Mouse (Mus musculus) limb, embryonic 10.5 days (tissue): ENCODE measurements around the gene Slc12a7. TPM values are rescaled to one million over a fixed set of nuclear protein-coding genes. Genes with fewer than 3 reads are reported as not detected.
"Not testable (repeated sequence)": the region's sequence is repeated elsewhere in the genome, so short reads cannot be mapped to it uniquely, and the experiment has no call there.

Experiments
- DNase-seq: peaks from one replicate; pipeline ENCODE4 v3.0.0-alpha.2; 2017; ENCODE audit warnings: low spot score
- H3K27ac ChIP-seq: fragments of 300-500 bp; sonication (generic); 2 replicates; pipeline ENCODE4 v1.5.1; 2016; ENCODE audit warnings: mild to moderate bottlenecking
- H3K27me3 ChIP-seq: fragments of 300-500 bp; sonication (generic); 2 replicates; pipeline ENCODE4 v1.6.1; 2016; ENCODE audit warnings: low read depth, mild to moderate bottlenecking; ENCODE audit not compliant: poor library complexity, severe bottlenecking
- H3K36me3 ChIP-seq: fragments of 300-500 bp; sonication (generic); 2 replicates; pipeline ENCODE4 v1.6.1; 2016; ENCODE audit warnings: mild to moderate bottlenecking, moderate library complexity
- H3K4me1 ChIP-seq: fragments of 300-500 bp; sonication (generic); 2 replicates; pipeline ENCODE4 v1.6.1; 2016
- H3K4me3 ChIP-seq: fragments of 300-500 bp; sonication (generic); 2 replicates; pipeline ENCODE4 v1.5.1; 2016; ENCODE audit warnings: mild to moderate bottlenecking, moderate library complexity
- H3K9me3 ChIP-seq: fragments of 300-500 bp; sonication (generic); replicated peaks from 2 replicates; pipeline ENCODE4 v1.6.1; 2016; ENCODE audit warnings: mild to moderate bottlenecking
- WGBS: fragments of 180-500 bp; shearing (Covaris S2); methylation state at CpG from one replicate; pipeline ENCODE4 v1.1.7; 2016; 5-methylcytosine and 5-hydroxymethylcytosine counted together
- polyA plus RNA-seq: library from polyadenylated mRNA; unstranded; fragments of >200 nt; fragmentation: Nextera tagmentation; extraction: Ambion mirVana; gene quantifications from 2 replicates; pipeline ENCODE4 v1.2.1, GENCODE M21; 2016

Gene Slc12a7
- polyA plus RNA-seq, 1 experiment from 2014 or later, result 59.6 TPM

DNA sequence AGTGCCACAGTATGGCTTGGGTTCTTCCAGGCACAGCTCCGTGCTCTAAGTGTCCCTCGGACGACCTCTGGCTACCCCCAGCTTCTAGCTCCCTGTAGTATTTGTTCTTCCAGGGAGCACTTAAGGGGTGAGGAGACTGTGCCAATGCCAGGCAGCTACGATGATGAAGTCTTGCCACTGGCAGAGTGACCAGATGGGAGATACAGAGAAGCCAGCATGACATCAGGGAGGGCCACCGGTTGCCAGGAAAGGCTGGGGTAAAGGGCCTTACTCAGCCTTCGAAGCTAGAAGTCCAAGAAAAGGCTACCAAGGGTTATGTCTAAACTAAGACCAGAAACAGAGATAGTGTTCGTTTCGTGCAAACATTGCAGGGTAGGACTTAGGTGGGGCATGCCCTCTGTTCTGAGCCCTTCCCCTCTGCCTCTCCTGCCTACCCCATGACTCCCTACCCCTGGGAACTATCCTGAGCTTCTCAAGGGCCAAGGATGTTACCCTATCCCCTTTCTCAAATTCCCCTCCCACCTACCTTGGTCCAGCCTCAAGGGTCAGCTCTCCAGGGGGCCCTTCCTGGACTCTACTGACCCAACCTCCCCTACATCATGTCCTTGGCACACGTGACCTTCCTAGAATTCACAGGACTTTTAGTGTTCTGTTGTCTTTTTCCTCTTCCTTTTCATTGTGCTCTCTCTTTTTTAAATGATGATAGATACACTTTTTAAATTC is 31.6 kb upstream of the Slc12a7 start:
- no peaks in the 10 kb centered on the region for H3K4me1 ChIP-seq
- H3K9me3 ChIP-seq, result no peaks in the 10 kb centered on the region
- DNase-seq, result no peak
- H3K27me3 ChIP-seq, result no peaks in the 10 kb centered on the region
- 87% methylated on average over 9 of the region's 9 CpGs for WGBS
- no peaks in the 10 kb centered on the region for H3K36me3 ChIP-seq
- no peak overlapping the region for H3K27ac ChIP-seq
- no peak overlapping the region for H3K4me3 ChIP-seq

GRCm38 (mm10) chr13:73702776-73703175 is 30.1 kb upstream of the Slc12a7 start:
- no peak for DNase-seq
- WGBS, result 85% methylated on average over 4 of the region's 4 CpGs

GRCm38 (mm10) chr13:73703486-73703885 is 29.4 kb upstream of the Slc12a7 start:
- not testable (repeated sequence) for H3K9me3 ChIP-seq, H3K36me3 ChIP-seq, H3K4me3 ChIP-seq, DNase-seq, H3K27me3 ChIP-seq, H3K4me1 ChIP-seq, H3K27ac ChIP-seq
- 79% methylated on average over 4 of the region's 4 CpGs for WGBS

More at GRCm38 (mm10) chr13:73702776-73703175, 30.1 kb upstream of the Slc12a7 start:
- Histone ChIP-seq H3K9me3 (no peaks in the 10 kb centered on the region), H3K4me1 (no peaks in the 10 kb centered on the region), H3K36me3 (no peaks in the 10 kb centered on the region), H3K27me3 (no peaks in the 10 kb centered on the region), H3K27ac (no peak overlapping the region), H3K4me3 (no peak overlapping the region)

- no peaks in the 10 kb centered on the region for H3K36me3 ChIP-seq
- DNase-seq, result no peak
- WGBS, result 94% methylated on average over 7 of the region's 7 CpGs
- no peak within 1 kb of the TSS for H3K4me3 ChIP-seq
- H3K27me3 ChIP-seq, result no peaks in the 10 kb centered on the region
- H3K4me1 ChIP-seq, result no peaks in the 10 kb centered on the region
- no peak within 1 kb of the TSS for H3K27ac ChIP-seq
- H3K9me3 ChIP-seq, result no peaks in the 10 kb centered on the region
Measured at GRCm38 (mm10) chr13:73704694-73705325, 28.1 kb upstream of the Slc12a7 start, which contains the start of gene Slc6a19. Gene Slc6a19, minus strand, starts transcription at chr13:73704865.

DNA sequence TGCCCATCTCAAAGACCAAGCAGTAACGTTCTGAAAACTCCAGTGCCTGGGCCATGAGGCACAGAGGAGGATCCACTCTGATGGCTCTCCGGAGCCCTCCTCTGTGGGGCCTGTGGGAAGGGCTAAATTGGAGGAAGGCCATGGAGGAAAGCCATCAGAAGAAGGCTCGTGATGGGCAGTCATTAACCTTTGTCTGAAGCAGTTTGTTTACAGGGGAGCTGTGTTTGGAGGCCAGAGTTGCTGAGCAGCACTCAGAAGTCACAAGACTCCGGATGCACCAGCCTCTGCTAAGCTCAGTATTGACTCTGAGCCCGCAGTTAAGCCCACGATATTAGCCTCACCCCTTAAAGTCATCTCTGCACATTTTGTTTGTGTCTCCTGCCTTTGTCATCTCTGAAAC is 23.4 kb upstream of the Slc12a7 start:
- no peak overlapping the region for H3K4me3 ChIP-seq

GRCm38 (mm10) chr13:73711221-73711620 is 21.7 kb upstream of the Slc12a7 start:
- Histone ChIP-seq H3K4me1 (peaks cover 4% of the 10 kb centered on the region; the same call in 1 of the 2 replicates), H3K9me3 (no peaks in the 10 kb centered on the region), H3K4me3 (no peak overlapping the region), H3K36me3 (no peaks in the 10 kb centered on the region), H3K27ac (no peak overlapping the region), H3K27me3 (no peaks in the 10 kb centered on the region)
- no peak for DNase-seq
- WGBS, result 90% methylated on average over 5 of the region's 5 CpGs

More for the DNA sequence above, 23.4 kb upstream of the Slc12a7 start:
- 69% methylated on average over 6 of the region's 6 CpGs for WGBS
- DNase-seq, result no peak
- H3K9me3 ChIP-seq, result no peaks in the 10 kb centered on the region
- H3K4me1 ChIP-seq, result peaks cover under 1% of the 10 kb centered on the region; the same call in 1 of the 2 replicates
- H3K27me3 ChIP-seq, result no peaks in the 10 kb centered on the region
- no peaks in the 10 kb centered on the region for H3K36me3 ChIP-seq
- no peak overlapping the region for H3K27ac ChIP-seq

GRCm38 (mm10) chr13:73711803-73712202 is 21.1 kb upstream of the Slc12a7 start:
- DNase-seq, result no peak
- no peak overlapping the region for H3K4me3 ChIP-seq
- WGBS, result 87% methylated on average over 5 of the region's 5 CpGs

DNA sequence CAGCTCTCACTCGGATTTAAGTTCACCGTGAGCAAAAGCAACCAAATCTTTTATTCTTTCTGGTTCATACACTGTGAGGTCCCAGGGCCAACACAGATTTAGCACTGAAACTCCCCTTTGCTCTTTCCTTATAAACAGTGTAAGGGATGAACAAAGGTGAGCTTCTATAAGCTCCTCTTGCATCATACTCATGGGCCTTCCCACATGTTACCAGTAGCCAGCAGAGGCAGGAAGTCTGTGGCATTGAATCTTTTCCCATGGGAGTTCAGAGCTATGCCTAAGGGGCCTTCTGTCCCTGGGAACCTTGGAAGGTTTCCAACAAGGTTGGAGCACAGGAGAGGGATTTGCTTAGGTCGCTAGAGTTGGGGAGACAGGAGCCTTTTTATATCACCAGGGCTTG is 20.7 kb upstream of the Slc12a7 start:
- H3K4me3 ChIP-seq, result no peak overlapping the region
- no peaks in the 10 kb centered on the region for H3K27me3 ChIP-seq
- H3K36me3 ChIP-seq, result no peaks in the 10 kb centered on the region
- 84% methylated on average over 3 of the region's 3 CpGs for WGBS
- no peaks in the 10 kb centered on the region for H3K9me3 ChIP-seq
- DNase-seq, result no peak
- H3K4me1 ChIP-seq, result peaks cover 4% of the 10 kb centered on the region; the same call in 1 of the 2 replicates
- no peak overlapping the region for H3K27ac ChIP-seq

More at GRCm38 (mm10) chr13:73711803-73712202, 21.1 kb upstream of the Slc12a7 start:
- Histone ChIP-seq H3K36me3 (no peaks in the 10 kb centered on the region), H3K4me1 (peaks cover 4% of the 10 kb centered on the region; the same call in 1 of the 2 replicates), H3K9me3 (no peaks in the 10 kb centered on the region), H3K27ac (no peak overlapping the region), H3K27me3 (no peaks in the 10 kb centered on the region)

GRCm38 (mm10) chr13:73713204-73713603 is 19.7 kb upstream of the Slc12a7 start:
- no peak for DNase-seq
- H3K9me3 ChIP-seq, result no peaks in the 10 kb centered on the region
- H3K36me3 ChIP-seq, result no peaks in the 10 kb centered on the region
- peaks cover 4% of the 10 kb centered on the region; the same call in 1 of the 2 replicates for H3K4me1 ChIP-seq
- no peak overlapping the region for H3K27ac ChIP-seq
- 84% methylated on average over 4 of the region's 4 CpGs for WGBS
- no peaks in the 10 kb centered on the region for H3K27me3 ChIP-seq
- H3K4me3 ChIP-seq, result no peak overlapping the region

DNA sequence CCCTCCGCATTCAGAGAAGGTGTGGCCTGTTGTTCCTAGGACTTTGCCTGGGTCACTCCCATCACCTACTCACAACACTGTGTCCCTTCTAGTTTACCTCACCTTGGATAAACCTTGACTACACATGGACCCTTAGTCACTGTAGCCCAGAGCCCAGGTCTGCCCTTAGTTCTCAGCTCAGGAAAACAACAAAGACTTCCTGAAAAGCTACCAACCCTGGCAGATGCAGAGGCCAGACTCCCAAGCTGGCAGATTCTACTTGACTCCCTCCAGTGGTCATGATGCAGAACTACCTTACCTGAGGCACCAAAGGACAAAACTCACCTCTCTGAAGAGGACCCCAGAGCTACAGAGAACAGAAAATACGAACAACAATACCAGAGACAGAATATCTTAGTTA is 18.9 kb upstream of the Slc12a7 start:
- Histone ChIP-seq H3K27ac (no peak overlapping the region), H3K36me3 (no peaks in the 10 kb centered on the region), H3K27me3 (no peaks in the 10 kb centered on the region), H3K4me1 (peaks cover 4% of the 10 kb centered on the region; the same call in 1 of the 2 replicates), H3K9me3 (no peaks in the 10 kb centered on the region), H3K4me3 (no peak overlapping the region)
- no peak for DNase-seq
- 59% methylated on average over 2 of the region's 2 CpGs for WGBS

- Histone ChIP-seq H3K36me3 (no peaks in the 10 kb centered on the region), H3K9me3 (no peaks in the 10 kb centered on the region), H3K27me3 (no peaks in the 10 kb centered on the region), H3K4me1 (peaks cover 4% of the 10 kb centered on the region; the same call in 1 of the 2 replicates), H3K4me3 (no peak overlapping the region), H3K27ac (no peak overlapping the region)
- peak; percentile 88 for DNase-seq
- WGBS, result 7% methylated on average over 2 of the region's 2 CpGs
Measured at GRCm38 (mm10) chr13:73718225-73718624, 14.7 kb upstream of the Slc12a7 start.

- Histone ChIP-seq H3K36me3 (no peaks in the 10 kb centered on the region), H3K27ac (no peak overlapping the region), H3K27me3 (no peaks in the 10 kb centered on the region), H3K4me1 (no peaks in the 10 kb centered on the region), H3K4me3 (no peak overlapping the region), H3K9me3 (no peaks in the 10 kb centered on the region)
- 87% methylated on average over 4 of the region's 4 CpGs for WGBS
- DNase-seq, result no peak
Measured at GRCm38 (mm10) chr13:73720241-73720640, 12.7 kb upstream of the Slc12a7 start.

DNA sequence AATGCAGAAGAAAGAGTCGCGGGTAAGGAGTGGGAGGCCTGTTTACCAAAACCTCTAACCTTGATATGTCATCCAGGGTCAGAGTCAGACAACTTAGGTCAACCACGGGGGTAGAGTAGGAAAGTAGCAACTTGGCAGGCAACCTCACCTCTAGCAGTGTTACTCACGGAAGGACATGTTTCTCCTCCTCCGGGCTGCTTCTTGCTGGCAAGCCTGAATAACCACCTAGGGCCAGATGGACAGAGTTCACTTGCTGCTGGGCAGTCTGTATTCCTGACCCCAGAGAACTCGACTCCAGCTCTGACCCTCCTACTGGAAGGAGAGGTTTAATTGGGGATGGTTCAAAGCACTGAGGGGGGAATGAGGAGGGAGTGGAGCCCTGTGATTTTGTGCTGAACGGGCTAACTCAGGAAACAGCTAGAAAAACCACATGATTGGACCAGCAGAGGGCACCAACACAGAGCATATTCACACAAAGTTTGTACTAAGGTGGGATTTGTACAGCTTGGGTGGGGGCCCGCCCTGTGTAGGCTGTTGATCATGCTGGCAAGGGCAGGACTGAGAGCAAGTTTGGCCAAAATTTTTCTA is 9.7 kb upstream of the Slc12a7 start:
- Histone ChIP-seq H3K4me1 (no peaks in the 10 kb centered on the region), H3K9me3 (no peaks in the 10 kb centered on the region), H3K27me3 (no peaks in the 10 kb centered on the region), H3K4me3 (no peak overlapping the region), H3K27ac (no peak overlapping the region), H3K36me3 (no peaks in the 10 kb centered on the region)
- DNase-seq, result peak; percentile 58
- 39% methylated on average over 8 of the region's 8 CpGs for WGBS
